Mouse (Mus musculus): ENCODE results near the gene Olfr458. TPM values are rescaled to one million over a fixed set of nuclear protein-coding genes. Genes with fewer than 3 reads are reported as not detected.

Gene Olfr458
- polyA plus RNA-seq, 1 experiment from 2014 or later: not detected

GRCm38 (mm10) chr6:42421439-42421838, 43.6 kb downstream of the Olfr458 start:
- Histone ChIP-seq H3K4me2 (replicated peaks; ENCODE audit: low read depth) (no peak overlapping the region), H3K36me3 (ENCODE audit: control insufficient read depth, insufficient read depth, low read length) (no peaks in the 10 kb centered on the region), H3K9me3 (ENCODE audit: control insufficient read depth, low read length) (no peaks in the 10 kb centered on the region), H3K27me3 (ENCODE audit: control insufficient read depth, insufficient read depth, low read length) (no peaks in the 10 kb centered on the region), H3K9ac (ENCODE audit: low read length) (no peak overlapping the region), H3K4me3 (ENCODE audit: low read depth, low read length) (no peak overlapping the region), H3K27ac (replicated peaks) (no peak overlapping the region), H3K4me1 (replicated peaks; ENCODE audit: control insufficient read depth, insufficient read depth) (no peaks in the 10 kb centered on the region)
- TF ChIP-seq EP300 (optimal IDR thresholded peaks at IDR 0.05) (no peak), CTCF (IDR thresholded peaks at IDR 0.05; ENCODE audit: low read depth) (no peak)
- DNase-seq (ENCODE audit: low spot score) (no peak), ATAC-seq (ENCODE audit: low FRiP score, low TSS enrichment) (no peak)
- 75% methylated on average over 2 of the region's 2 CpGs for WGBS

- H3K27me3 ChIP-seq (ENCODE audit: control insufficient read depth, insufficient read depth, low read length): no peaks in the 10 kb centered on the region
- H3K4me2 ChIP-seq (replicated peaks; ENCODE audit: low read depth): no peak overlapping the region
- H3K27ac ChIP-seq (replicated peaks): no peak overlapping the region
- TF ChIP-seq EP300 (optimal IDR thresholded peaks at IDR 0.05) (no peak), CTCF (IDR thresholded peaks at IDR 0.05; ENCODE audit: low read depth) (no peak)
- DNase-seq (ENCODE audit: low spot score) (no peak), ATAC-seq (ENCODE audit: low FRiP score, low TSS enrichment) (no peak)
- WGBS: 78% methylated on average over 2 of the region's 2 CpGs
- no peak overlapping the region for H3K4me3 ChIP-seq (ENCODE audit: low read depth, low read length)
- H3K9me3 ChIP-seq (ENCODE audit: control insufficient read depth, low read length): no peaks in the 10 kb centered on the region
- no peaks in the 10 kb centered on the region for H3K4me1 ChIP-seq (replicated peaks; ENCODE audit: control insufficient read depth, insufficient read depth)
- H3K36me3 ChIP-seq (ENCODE audit: control insufficient read depth, insufficient read depth, low read length): no peaks in the 10 kb centered on the region
- no peak overlapping the region for H3K9ac ChIP-seq (ENCODE audit: low read length)
Measured at GRCm38 (mm10) chr6:42419443-42419842, 45.6 kb downstream of the Olfr458 start.

Other genes starting within 250 kb of the Olfr458 start
- gene Tas2r144, start 249.9 kb downstream of the Olfr458 start, polyA plus RNA-seq (2015; fragmentation: Nextera tagmentation; extraction: Ambion mirVana): not detected in 2 replicates
- 56.7 and 60.5 TPM in 2 replicates for gene Gstk1, start 219.3 kb downstream of the Olfr458 start, polyA plus RNA-seq (2015; fragmentation: Nextera tagmentation; extraction: Ambion mirVana)
- gene Tmem139, start 203.2 kb downstream of the Olfr458 start, polyA plus RNA-seq (2015; fragmentation: Nextera tagmentation; extraction: Ambion mirVana): 24.6 and 28.2 TPM in 2 replicates
- gene Casp2, start 200.2 kb downstream of the Olfr458 start, polyA plus RNA-seq (2015; fragmentation: Nextera tagmentation; extraction: Ambion mirVana): 20.2 and 21.6 TPM in 2 replicates
- 0.06 and 0.12 TPM in 2 replicates for gene Clcn1, start 178.5 kb downstream of the Olfr458 start, polyA plus RNA-seq (2015; fragmentation: Nextera tagmentation; extraction: Ambion mirVana)
- gene Fam131b, start 140.6 kb downstream of the Olfr458 start, polyA plus RNA-seq (2015; fragmentation: Nextera tagmentation; extraction: Ambion mirVana): 0.10 and 0.12 TPM in 2 replicates
- gene Zyx, start 115.6 kb downstream of the Olfr458 start, polyA plus RNA-seq (2015; fragmentation: Nextera tagmentation; extraction: Ambion mirVana): 60.5 and 68.0 TPM in 2 replicates
- gene Epha1, start 91.9 kb downstream of the Olfr458 start, polyA plus RNA-seq (2015; fragmentation: Nextera tagmentation; extraction: Ambion mirVana): 19.9 and 20.1 TPM in 2 replicates
- not detected in 2 replicates for gene Tas2r143, start 65.0 kb downstream of the Olfr458 start, polyA plus RNA-seq (2015; fragmentation: Nextera tagmentation; extraction: Ambion mirVana)
- not detected in 2 replicates for gene Tas2r135, start 59.8 kb downstream of the Olfr458 start, polyA plus RNA-seq (2015; fragmentation: Nextera tagmentation; extraction: Ambion mirVana)
- gene Tas2r126, start 30.7 kb downstream of the Olfr458 start, polyA plus RNA-seq (2015; fragmentation: Nextera tagmentation; extraction: Ambion mirVana): not detected in 2 replicates
- 0.02 TPM in 1 of 2 replicates, not detected in the other for gene Olfr457, start 11.1 kb upstream of the Olfr458 start, polyA plus RNA-seq (2015; fragmentation: Nextera tagmentation; extraction: Ambion mirVana)
- gene Olfr456, start 22.0 kb upstream of the Olfr458 start, polyA plus RNA-seq (2015; fragmentation: Nextera tagmentation; extraction: Ambion mirVana): not detected in 2 replicates
- gene Olfr455, start 82.4 kb upstream of the Olfr458 start, polyA plus RNA-seq (2015; fragmentation: Nextera tagmentation; extraction: Ambion mirVana): not detected in 2 replicates
- not detected in 2 replicates for gene Tcaf3, start 132.5 kb upstream of the Olfr458 start, polyA plus RNA-seq (2015; fragmentation: Nextera tagmentation; extraction: Ambion mirVana)
- 10.0 and 11.5 TPM in 2 replicates for gene Tcaf2, start 180.1 kb upstream of the Olfr458 start, polyA plus RNA-seq (2015; fragmentation: Nextera tagmentation; extraction: Ambion mirVana)
- gene Tcaf1, start 244.9 kb upstream of the Olfr458 start, polyA plus RNA-seq (2015; fragmentation: Nextera tagmentation; extraction: Ambion mirVana): 32.9 and 35.6 TPM in 2 replicates